Mouse (Mus musculus) heart, adult 9 months (tissue): ENCODE measurements at regions not wholly inside any gene's neighbourhood (a gene's known extent, or its start where the extent isn't known, plus 50 kb on each side); places are given as distances from the start of the nearest gene placed in this dataset.

Source experiments
- DNase-seq, 2 experiments: peaks; one replicate each; pipeline ENCODE4 v3.0.0; 2022; ENCODE audit warnings: low spot score in 2 of 2

GRCm38 (mm10) chr14:28626951-28627350 is 122.4 kb downstream of the Wnt5a start:
- DNase-seq: no peak

- no peak for DNase-seq
Measured at GRCm38 (mm10) chr14:28635175-28635574, 130.6 kb downstream of the Wnt5a start.

GRCm38 (mm10) chr14:28639056-28639455 is 134.5 kb downstream of the Wnt5a start:
- no peak for DNase-seq

- DNase-seq: no peak
Measured at GRCm38 (mm10) chr14:28645807-28646206, 141.3 kb downstream of the Wnt5a start.

- DNase-seq: no peak
Measured at GRCm38 (mm10) chr14:28649411-28649810, 144.9 kb downstream of the Wnt5a start.

- DNase-seq: no peak
Measured at GRCm38 (mm10) chr14:28653059-28653930, 148.7 kb downstream of the Wnt5a start.

- DNase-seq: no peak
Measured at GRCm38 (mm10) chr14:28657216-28657615, 152.7 kb downstream of the Wnt5a start.

GRCm38 (mm10) chr14:28660872-28661588 is 156.5 kb downstream of the Wnt5a start:
- DNase-seq: no peak

- DNase-seq: no peak
Measured at GRCm38 (mm10) chr14:28663316-28663715, 158.8 kb downstream of the Wnt5a start.

GRCm38 (mm10) chr14:28664121-28664520 is 159.6 kb downstream of the Wnt5a start:
- DNase-seq: no peak

GRCm38 (mm10) chr14:28675476-28675875 is 170.9 kb downstream of the Wnt5a start:
- DNase-seq: no peak

- no peak for DNase-seq
Measured at GRCm38 (mm10) chr14:28699780-28700179, 195.2 kb downstream of the Wnt5a start.

- no peak for DNase-seq
Measured at GRCm38 (mm10) chr14:28704729-28705128, 200.2 kb downstream of the Wnt5a start.

GRCm38 (mm10) chr14:28714598-28714997 is 210.0 kb downstream of the Wnt5a start:
- no peak for DNase-seq

- DNase-seq: no peak
Measured at GRCm38 (mm10) chr14:28720545-28720944, 216.0 kb downstream of the Wnt5a start.

- DNase-seq: no peak
Measured at GRCm38 (mm10) chr14:28725666-28726065, 221.1 kb downstream of the Wnt5a start.

- no peak for DNase-seq
Measured at GRCm38 (mm10) chr14:28733496-28733895, 228.9 kb downstream of the Wnt5a start.

GRCm38 (mm10) chr14:28735446-28735845 is 230.9 kb downstream of the Wnt5a start:
- no peak for DNase-seq

- no peak for DNase-seq
Measured at GRCm38 (mm10) chr14:28740076-28740475, 235.5 kb downstream of the Wnt5a start.

- no peak for DNase-seq
Measured at GRCm38 (mm10) chr14:28741418-28741817, 236.9 kb downstream of the Wnt5a start.

- DNase-seq: no peak
Measured at GRCm38 (mm10) chr14:28743673-28744072, 239.1 kb downstream of the Wnt5a start.

GRCm38 (mm10) chr14:28750301-28750700 is 245.8 kb downstream of the Wnt5a start:
- no peak for DNase-seq

- peak; percentile 11 to 32 for DNase-seq
Measured at GRCm38 (mm10) chr14:28765201-28765600, 252.8 kb upstream of the Lrtm1 start.
